Mouse (Mus musculus) adrenal gland, postnatal 14 days (tissue): ENCODE data around the gene B3galt5. TPM values are rescaled to one million over a fixed set of nuclear protein-coding genes. Genes with fewer than 3 reads are reported as not detected.
"Not testable (repeated sequence)": the region's sequence is repeated elsewhere in the genome, so short reads cannot be mapped to it uniquely, and the experiment has no call there.

ENCODE experiments used
- DNase-seq: peaks from one replicate; pipeline ENCODE4 v3.0.0; 2021; ENCODE audit warnings: mixed read lengths
- total RNA-seq: library from RNA; stranded (reverse); gene quantifications from 2 replicates; pipeline ENCODE4 v1.2.3, GENCODE M21; 2021

Gene B3galt5
- total RNA-seq, 1 experiment from 2014 or later, result not detected

GRCm38 (mm10) chr16:96258429-96258828, 22.8 kb downstream of the B3galt5 start:
- no peak for DNase-seq

- no peak for DNase-seq
These were observed 36.1 kb downstream of the B3galt5 start for GRCm38 (mm10) chr16:96271736-96272135.

- no peak for DNase-seq
These were observed 37.5 kb downstream of the B3galt5 start for GRCm38 (mm10) chr16:96272929-96273619.

- DNase-seq, result no peak
These were observed 41.0 kb downstream of the B3galt5 start for GRCm38 (mm10) chr16:96276596-96276995.

GRCm38 (mm10) chr16:96278491-96279224, 43.1 kb downstream of the B3galt5 start:
- DNase-seq, result no peak

- DNase-seq, result peak; percentile 66
These were observed 45.4 kb downstream of the B3galt5 start for GRCm38 (mm10) chr16:96280719-96281605.

- no peak for DNase-seq
These were observed 47.0 kb downstream of the B3galt5 start for GRCm38 (mm10) chr16:96282566-96282965.

GRCm38 (mm10) chr16:96291885-96292284, 56.3 kb downstream of the B3galt5 start:
- DNase-seq, result no peak

GRCm38 (mm10) chr16:96292530-96293173, 57.1 kb downstream of the B3galt5 start:
- DNase-seq, result no peak

GRCm38 (mm10) chr16:96298075-96298474, 62.5 kb downstream of the B3galt5 start:
- no peak for DNase-seq

- DNase-seq, result no peak
These were observed 63.0 kb downstream of the B3galt5 start for GRCm38 (mm10) chr16:96298574-96298973.

- DNase-seq, result no peak
These were observed 67.8 kb downstream of the B3galt5 start for GRCm38 (mm10) chr16:96303356-96303755.

- DNase-seq, result no peak
These were observed 68.8 kb downstream of the B3galt5 start for GRCm38 (mm10) chr16:96304438-96304837.

GRCm38 (mm10) chr16:96306905-96307304, 71.3 kb downstream of the B3galt5 start:
- no peak for DNase-seq

- peak; percentile 37 for DNase-seq
These were observed 82.2 kb downstream of the B3galt5 start for GRCm38 (mm10) chr16:96317803-96318202.

- DNase-seq, result no peak
These were observed 87.1 kb downstream of the B3galt5 start for GRCm38 (mm10) chr16:96322739-96323138.

GRCm38 (mm10) chr16:96323166-96323565, 87.6 kb downstream of the B3galt5 start:
- DNase-seq, result no peak

- no peak for DNase-seq
These were observed 90.8 kb downstream of the B3galt5 start for GRCm38 (mm10) chr16:96326110-96326999.

- not testable (repeated sequence) for DNase-seq
These were observed 91.7 kb downstream of the B3galt5 start for GRCm38 (mm10) chr16:96327251-96327650.

- no peak for DNase-seq
These were observed 104.0 kb downstream of the B3galt5 start for GRCm38 (mm10) chr16:96339570-96339969.

GRCm38 (mm10) chr16:96341269-96341668, 105.7 kb downstream of the B3galt5 start:
- DNase-seq, result peak; percentile 57
